Comparison of ENCODE assay signal across 8 mouse cellular contexts in genomic region chr3:93493992-93494391, GRCm38 (mm10). TPM values are rescaled to one million over a fixed set of nuclear protein-coding genes. Genes with fewer than 3 reads are reported as not detected.
DNase-seq lines count a peak whose midpoint lies in the region; ATAC-seq and TF ChIP-seq lines count a peak whose summit lies in the region.
"Had no signal": no experiment of that assay in that cellular context is flagged by ENCODE, and none has a peak within 500 bp of the region (broad histone marks: within the 10 kb centered on the region; RNA-seq: fewer than 3 reads in every experiment).

No protein-coding gene starts in this region.

- 2% methylated on average over 4 of the region's 4 CpGs for WGBS in forebrain, embryonic 11.5 days
- under 1% methylated on average over 4 of the region's 4 CpGs for WGBS in hindbrain, embryonic 14.5 days
- 0% methylated on average over 4 of the region's 4 CpGs for WGBS in lung, postnatal 0 days

- DNase-seq in MN1 (ENCODE audit: low spot score) = peak; percentile 65
- DNase-seq in c-Kit-negative CD71-positive TER-119-positive erythroid progenitor cells, embryonic 14.5 days (ENCODE audit: low read depth, low spot score) = peak; percentile 13
- no peak for DNase-seq in forebrain, embryonic 11.5 days (ENCODE audit: low spot score)
- DNase-seq in hindbrain, embryonic 14.5 days (ENCODE audit: low spot score) = peak; percentile 95
- DNase-seq in layer of hippocampus, postnatal 10 days (ENCODE audit: low spot score in 2 of 2) = peak; percentile 43 to 64
- peak; percentile 91 for DNase-seq in lung, postnatal 0 days (ENCODE audit: low spot score)
- DNase-seq in right cerebral cortex, adult 18-20 months = peak; percentile 63

- H3K4me1 ChIP-seq in forebrain, embryonic 11.5 days (replicated peaks; ENCODE audit: control insufficient read depth, insufficient read depth, low read length) = no peaks in the 10 kb centered on the region
- H3K4me1 ChIP-seq in hindbrain, embryonic 14.5 days (replicated peaks; ENCODE audit: control insufficient read depth, insufficient read depth, low read length) = no peaks in the 10 kb centered on the region
- no peaks in the 10 kb centered on the region for H3K4me1 ChIP-seq in lung, postnatal 0 days (ENCODE audit: insufficient read depth, low read depth, low read length)

- peak; percentile 86 for ATAC-seq in forebrain, embryonic 11.5 days (replicated peaks; ENCODE audit: low FRiP score)
- ATAC-seq in hindbrain, embryonic 14.5 days (ENCODE audit: low FRiP score) = peak; percentile 90
- peak; percentile 76 for ATAC-seq in lung, postnatal 0 days

- no peak overlapping the region for H3K4me3 ChIP-seq in forebrain, embryonic 11.5 days (ENCODE audit: low read depth, low read length)
- H3K4me3 ChIP-seq in hindbrain, embryonic 14.5 days (replicated peaks; ENCODE audit: low read length) = no peak overlapping the region
- H3K4me3 ChIP-seq in lung, postnatal 0 days (ENCODE audit: low read depth, low read length) = no peak overlapping the region
- H3K4me3 ChIP-seq: megakaryocyte, embryonic 14.5 days had no signal

- peak; percentile 97 for TF ChIP-seq CTCF in lung, postnatal 0 days (IDR thresholded peaks at IDR 0.05)

- H3K9ac ChIP-seq in forebrain, embryonic 11.5 days (ENCODE audit: low read length) = no peak overlapping the region
- H3K9ac ChIP-seq in hindbrain, embryonic 14.5 days = no peak overlapping the region
- H3K9ac ChIP-seq in lung, postnatal 0 days (replicated peaks; ENCODE audit: low read depth) = no peak overlapping the region

- H3K4me2 ChIP-seq in forebrain, embryonic 11.5 days (ENCODE audit: low read depth, low read length, severe bottlenecking) = no peak overlapping the region
- H3K4me2 ChIP-seq in hindbrain, embryonic 14.5 days (replicated peaks) = no peak overlapping the region
- no peak overlapping the region for H3K4me2 ChIP-seq in lung, postnatal 0 days (replicated peaks; ENCODE audit: low read depth, low read length)

- H3K27me3 ChIP-seq in forebrain, embryonic 11.5 days (ENCODE audit: control insufficient read depth, insufficient read depth, low read length) = no peaks in the 10 kb centered on the region
- no peaks in the 10 kb centered on the region; the same call in 1 of the 2 replicates for H3K27me3 ChIP-seq in hindbrain, embryonic 14.5 days (ENCODE audit: control insufficient read depth, insufficient read depth, low read length)
- H3K27me3 ChIP-seq in lung, postnatal 0 days (replicated peaks; ENCODE audit: insufficient read depth, low read length) = no peaks in the 10 kb centered on the region
- H3K27me3 ChIP-seq: megakaryocyte, embryonic 14.5 days had no signal

- no peak overlapping the region for H3K27ac ChIP-seq in forebrain, embryonic 11.5 days (ENCODE audit: low read depth, low read length)
- no peak overlapping the region for H3K27ac ChIP-seq in hindbrain, embryonic 14.5 days
- H3K27ac ChIP-seq in lung, postnatal 0 days (ENCODE audit: low read length) = no peak overlapping the region

- H3K9me3 ChIP-seq in forebrain, embryonic 11.5 days (ENCODE audit: control insufficient read depth, low read length) = no peaks in the 10 kb centered on the region
- no peaks in the 10 kb centered on the region for H3K9me3 ChIP-seq in hindbrain, embryonic 14.5 days (ENCODE audit: control insufficient read depth, low read length)
- H3K9me3 ChIP-seq in lung, postnatal 0 days (ENCODE audit: low read length) = no peaks in the 10 kb centered on the region
- H3K9me3 ChIP-seq: megakaryocyte, embryonic 14.5 days had no signal

- no peak for TF ChIP-seq EP300 in lung, postnatal 0 days (IDR thresholded peaks at IDR 0.05)

- no peaks in the 10 kb centered on the region for H3K36me3 ChIP-seq in forebrain, embryonic 11.5 days (ENCODE audit: control insufficient read depth, insufficient read depth, low read length)
- H3K36me3 ChIP-seq in hindbrain, embryonic 14.5 days (replicated peaks; ENCODE audit: control insufficient read depth, insufficient read depth) = no peaks in the 10 kb centered on the region
- H3K36me3 ChIP-seq in lung, postnatal 0 days (ENCODE audit: insufficient read depth, low read length) = no peaks in the 10 kb centered on the region

RNA-seq across cellular contexts. Expression of gene Tchhl1, which starts 25.4 kb away (rescaled TPM):
- polyA plus RNA-seq in forebrain, embryonic 11.5 days (2014; fragmentation: Nextera tagmentation; extraction: Ambion mirVana) = not detected in 2 replicates
- polyA plus RNA-seq in hindbrain, embryonic 14.5 days (2014; fragmentation: Nextera tagmentation; extraction: Ambion mirVana) = not detected in 2 replicates
- not detected for total RNA-seq in layer of hippocampus, postnatal 10 days (2021)
- polyA plus RNA-seq in lung, postnatal 0 days (2015; fragmentation: Nextera tagmentation; extraction: Ambion mirVana) = not detected in 2 replicates

RNA-seq across cellular contexts. Expression of gene S100a11, which starts 26.3 kb away (rescaled TPM):
- 317 and 320 TPM in 2 replicates for polyA plus RNA-seq in forebrain, embryonic 11.5 days (2014; fragmentation: Nextera tagmentation; extraction: Ambion mirVana)
- polyA plus RNA-seq in hindbrain, embryonic 14.5 days (2014; fragmentation: Nextera tagmentation; extraction: Ambion mirVana) = 185 and 218 TPM in 2 replicates
- total RNA-seq in layer of hippocampus, postnatal 10 days (2021) = 10 to 100 TPM; 16.1 to 20.2 TPM
- 2,427 and 2,513 TPM in 2 replicates for polyA plus RNA-seq in lung, postnatal 0 days (2015; fragmentation: Nextera tagmentation; extraction: Ambion mirVana)

RNA-seq across cellular contexts. Expression of gene Tchh, which starts 51.9 kb away (rescaled TPM):
- polyA plus RNA-seq in forebrain, embryonic 11.5 days (2014; fragmentation: Nextera tagmentation; extraction: Ambion mirVana) = 0.25 and 0.40 TPM in 2 replicates
- 1.3 and 1.8 TPM in 2 replicates for polyA plus RNA-seq in hindbrain, embryonic 14.5 days (2014; fragmentation: Nextera tagmentation; extraction: Ambion mirVana)
- 1 to 10 TPM; 1.4 to 1.6 TPM for total RNA-seq in layer of hippocampus, postnatal 10 days (2021)
- polyA plus RNA-seq in lung, postnatal 0 days (2015; fragmentation: Nextera tagmentation; extraction: Ambion mirVana) = 4.2 and 5.1 TPM in 2 replicates
